Mouse (Mus musculus) cerebellum, postnatal 4 days (tissue): ENCODE data around the gene AA467197.
A peak's percentile ranks its signal among the peaks of the same experiment; 100 is the strongest.

ENCODE experiments used
- DNase-seq, 2 experiments: peaks; one replicate each; pipeline ENCODE4 v3.0.0; 2022; ENCODE audit warnings: low spot score in 2 of 2, mixed read lengths in 1 of 2

The AA467197 gene

GRCm38 (mm10) chr2:122636686-122637085 lies at the start of gene AA467197:
Gene AA467197 (plus strand): TSS chr2:122636986.
- no peak for DNase-seq

GRCm38 (mm10) chr2:122587861-122588519 lies 48.8 kb upstream of the AA467197 start:
- no peak for DNase-seq

GRCm38 (mm10) chr2:122590351-122590750 lies 46.4 kb upstream of the AA467197 start:
- DNase-seq, result no peak

GRCm38 (mm10) chr2:122591213-122591612 lies 45.6 kb upstream of the AA467197 start:
- DNase-seq, result no peak

GRCm38 (mm10) chr2:122595461-122595860 lies 41.3 kb upstream of the AA467197 start:
- no peak for DNase-seq

GRCm38 (mm10) chr2:122599736-122600135 lies 37.0 kb upstream of the AA467197 start:
- DNase-seq, result no peak

- no peak for DNase-seq
These were observed 35.4 kb upstream of the AA467197 start for GRCm38 (mm10) chr2:122601354-122601753.

GRCm38 (mm10) chr2:122605829-122606228 lies 31.0 kb upstream of the AA467197 start:
- no peak for DNase-seq

GRCm38 (mm10) chr2:122608820-122609219 lies 28.0 kb upstream of the AA467197 start:
- no peak for DNase-seq

GRCm38 (mm10) chr2:122610746-122611653 lies 25.8 kb upstream of the AA467197 start, which contains the start of gene Gatm:
Gene Gatm (minus strand): TSS chr2:122611303.
- DNase-seq, result peak; percentile 59 to 70

GRCm38 (mm10) chr2:122611654-122611973 lies 25.2 kb upstream of the AA467197 start:
- DNase-seq, result no peak

GRCm38 (mm10) chr2:122616237-122616636 lies 20.5 kb upstream of the AA467197 start:
- no peak for DNase-seq

GRCm38 (mm10) chr2:122617792-122618191 lies 19.0 kb upstream of the AA467197 start:
- DNase-seq, result no peak

GRCm38 (mm10) chr2:122618719-122619118 lies 18.1 kb upstream of the AA467197 start:
- no peak for DNase-seq

- no peak for DNase-seq
These were observed 15.3 kb upstream of the AA467197 start for GRCm38 (mm10) chr2:122621337-122622110.

- no peak for DNase-seq
These were observed 10.9 kb upstream of the AA467197 start for GRCm38 (mm10) chr2:122625930-122626329.

- DNase-seq, result peak; percentile 56 to 82
These were observed 7.8 kb upstream of the AA467197 start for GRCm38 (mm10) chr2:122628976-122629375.

- no peak for DNase-seq
These were observed 6.9 kb upstream of the AA467197 start for GRCm38 (mm10) chr2:122629871-122630270.

- DNase-seq, result peak; percentile 74 to 84
These were observed 6.1 kb upstream of the AA467197 start for GRCm38 (mm10) chr2:122630465-122631225.

GRCm38 (mm10) chr2:122631226-122631801 lies 5.5 kb upstream of the AA467197 start:
- DNase-seq, result peak in 1 of 2 experiments; percentile 36

GRCm38 (mm10) chr2:122637526-122637997 lies 776 bp downstream of the AA467197 start:
- peak; percentile 61 to 79 for DNase-seq
